Mouse (Mus musculus) c-Kit-positive CD71-negative TER-119-negative erythroid progenitor cells, embryonic 14.5 days (primary cell): Measurements from ENCODE around the gene Rbfox1.

Experiments
- DNase-seq: peaks from one replicate; pipeline ENCODE4 v3.0.0-alpha.2; 2013; ENCODE audit warnings: low read depth

Gene Rbfox1

GRCm38 (mm10) chr16:6829892-6830524 is 944.9 kb downstream of the Rbfox1 start:
- no peak for DNase-seq

GRCm38 (mm10) chr16:6833486-6833885 is 948.3 kb downstream of the Rbfox1 start:
- no peak for DNase-seq

- DNase-seq = no peak
These were observed 949.9 kb downstream of the Rbfox1 start for GRCm38 (mm10) chr16:6835051-6835450.

- peak; percentile 13 for DNase-seq
These were observed 954.3 kb downstream of the Rbfox1 start for GRCm38 (mm10) chr16:6839299-6839995.

- DNase-seq = no peak
These were observed 954.9 kb downstream of the Rbfox1 start for GRCm38 (mm10) chr16:6840007-6840406.

- no peak for DNase-seq
These were observed 955.3 kb downstream of the Rbfox1 start for GRCm38 (mm10) chr16:6840461-6840860.

GRCm38 (mm10) chr16:6842066-6842785 is 957.1 kb downstream of the Rbfox1 start:
- DNase-seq = no peak

- DNase-seq = no peak
These were observed 959.5 kb downstream of the Rbfox1 start for GRCm38 (mm10) chr16:6844659-6845058.

DNA sequence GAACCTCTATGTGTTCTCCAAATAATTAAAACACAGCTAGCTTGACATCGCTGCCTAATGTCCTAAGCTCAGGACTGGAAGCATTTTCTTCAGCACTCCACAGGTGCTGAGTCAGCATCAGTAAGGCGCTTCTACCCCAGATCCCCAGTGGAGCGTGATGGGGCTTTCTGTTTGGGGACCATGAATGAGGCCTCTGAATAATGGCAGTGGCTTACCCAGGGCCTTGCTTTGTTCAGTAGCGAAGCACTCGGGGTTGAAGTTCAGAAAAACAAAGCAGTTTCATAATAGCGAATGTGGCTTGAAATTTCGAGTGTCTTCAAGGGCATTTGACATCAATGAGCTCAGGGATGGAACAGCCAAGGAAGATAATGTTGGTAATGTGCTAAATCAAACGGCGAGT is 966.2 kb downstream of the Rbfox1 start:
- no peak for DNase-seq

DNA sequence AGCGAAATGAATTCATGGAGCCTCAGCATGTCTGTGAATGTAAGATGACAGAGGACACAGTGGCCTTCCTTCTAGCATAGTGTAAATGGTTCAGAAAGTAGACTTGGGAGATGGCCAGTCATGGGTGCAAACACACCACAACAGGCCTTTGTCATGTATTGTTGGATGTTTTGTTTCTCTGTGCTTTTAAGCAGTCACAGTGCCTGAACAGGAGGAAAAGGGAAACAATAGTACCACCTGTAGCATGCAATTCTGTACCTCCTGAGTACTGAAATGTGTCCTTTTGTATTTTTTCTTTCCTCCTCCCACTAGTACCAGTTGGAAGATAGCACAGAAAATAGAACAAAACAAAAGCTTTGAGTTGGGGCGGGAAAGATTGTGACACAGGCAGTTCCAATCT is 968.6 kb downstream of the Rbfox1 start:
- DNase-seq = no peak

- no peak for DNase-seq
These were observed 976.5 kb downstream of the Rbfox1 start for GRCm38 (mm10) chr16:6861656-6862055.

- DNase-seq = no peak
These were observed 997.7 kb downstream of the Rbfox1 start for GRCm38 (mm10) chr16:6882683-6883430.

DNA sequence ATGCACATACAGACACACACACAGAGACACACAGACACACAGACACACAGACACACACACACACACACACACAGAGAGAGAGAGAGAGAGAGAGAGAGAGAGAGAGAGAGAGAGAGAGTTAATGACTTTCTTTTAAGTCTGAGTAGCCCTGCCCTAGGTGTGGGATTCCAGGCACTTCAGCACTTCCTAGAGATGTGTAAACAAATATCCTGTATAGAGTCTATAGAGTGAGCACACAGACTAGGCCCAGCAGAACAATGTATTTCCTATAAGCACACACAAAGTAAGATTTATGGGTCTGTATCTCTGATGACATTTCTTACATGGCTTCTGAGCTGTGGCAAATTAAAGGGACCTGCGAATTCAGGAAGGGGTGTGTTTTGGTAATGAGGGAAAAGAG is 998.6 kb downstream of the Rbfox1 start:
- no peak for DNase-seq

GRCm38 (mm10) chr16:6885617-6886016 is 1000.5 kb downstream of the Rbfox1 start:
- DNase-seq = no peak

- no peak for DNase-seq
These were observed 1004.1 kb downstream of the Rbfox1 start for GRCm38 (mm10) chr16:6889221-6889620.

- no peak for DNase-seq
These were observed 1012.6 kb downstream of the Rbfox1 start for GRCm38 (mm10) chr16:6897734-6898133.

- DNase-seq = no peak
These were observed 1014.9 kb downstream of the Rbfox1 start for GRCm38 (mm10) chr16:6900006-6900405.

GRCm38 (mm10) chr16:6904984-6905383 is 1019.8 kb downstream of the Rbfox1 start:
- DNase-seq = no peak

DNA sequence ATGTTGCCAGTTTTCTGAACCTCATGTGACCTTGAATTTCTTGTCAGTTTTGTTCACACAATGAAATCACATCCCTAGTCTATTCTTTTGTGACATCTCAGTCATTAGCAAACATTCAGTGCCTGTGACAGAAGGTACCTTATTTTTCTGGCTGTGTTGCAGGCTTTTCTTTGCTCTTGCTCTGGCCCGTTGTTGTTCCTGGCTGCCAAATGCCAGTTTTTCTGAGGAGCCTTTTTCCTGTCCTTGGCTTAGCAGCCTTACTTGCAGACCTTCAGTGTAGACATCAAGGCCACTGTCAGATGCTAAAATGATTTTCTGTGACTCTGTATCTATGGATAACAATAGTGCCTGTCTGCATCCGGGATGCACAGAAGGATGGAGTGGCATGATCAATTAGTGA is 1020.8 kb downstream of the Rbfox1 start:
- no peak for DNase-seq

DNA sequence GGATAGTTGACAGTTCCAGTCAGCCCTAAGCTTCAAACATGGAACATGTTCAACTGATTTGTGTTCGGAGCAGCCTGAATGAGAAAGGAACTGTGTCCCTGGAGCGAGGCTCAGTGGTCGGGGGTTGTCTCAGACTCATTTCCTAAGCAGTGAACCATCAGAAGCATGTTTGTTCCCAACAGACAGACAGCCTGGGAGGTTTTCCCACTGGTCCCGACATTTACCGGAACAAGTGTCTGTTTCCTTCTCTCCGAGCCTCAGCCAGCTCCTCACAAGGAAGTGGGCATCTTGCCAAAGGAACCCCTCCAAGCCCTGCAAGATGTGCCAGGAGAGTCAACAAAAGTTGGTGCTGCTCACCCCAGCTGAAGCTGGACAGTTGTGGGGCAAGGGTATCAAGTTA is 1022.4 kb downstream of the Rbfox1 start:
- DNase-seq = no peak

DNA sequence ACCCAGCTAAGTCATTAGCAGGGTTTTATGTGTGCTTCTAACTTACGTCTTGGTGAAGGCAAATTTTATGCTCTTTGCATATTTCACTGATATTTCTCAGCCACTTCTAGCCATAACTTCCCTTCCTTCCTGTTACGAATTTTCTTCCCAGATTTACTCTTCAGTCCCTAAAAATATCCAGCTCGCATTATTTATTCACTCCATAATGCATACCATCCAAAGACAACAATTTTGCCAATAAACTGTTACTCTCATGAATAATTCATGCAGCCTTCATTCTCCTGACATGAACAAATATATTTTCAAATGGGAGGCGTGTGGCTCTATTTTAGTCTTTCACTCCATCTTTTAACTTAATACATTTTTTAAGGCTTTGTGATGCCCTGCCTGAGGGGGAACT is 1029.4 kb downstream of the Rbfox1 start:
- DNase-seq = no peak

DNA sequence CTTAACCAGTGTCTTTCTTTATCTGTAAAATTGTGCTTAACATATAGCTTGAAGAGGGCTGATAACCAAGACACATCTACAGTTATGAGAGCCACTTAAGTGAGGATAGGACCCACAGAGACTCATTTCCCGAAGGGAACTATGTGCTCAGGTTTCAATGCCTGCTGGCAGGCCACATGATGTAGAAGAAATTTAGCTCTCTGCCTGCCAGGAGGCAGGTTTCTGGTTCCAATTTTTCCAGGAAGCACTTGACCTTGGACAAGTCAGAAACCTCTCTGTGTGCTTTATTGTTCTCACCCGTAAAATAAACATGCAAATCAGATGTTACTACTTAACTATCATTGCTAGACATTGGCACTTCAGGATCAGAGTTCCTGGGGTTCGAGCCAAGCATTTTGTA is 1033.5 kb downstream of the Rbfox1 start:
- DNase-seq = no peak

GRCm38 (mm10) chr16:6919681-6920080 is 1034.5 kb downstream of the Rbfox1 start:
- no peak for DNase-seq
